Mouse (Mus musculus) heart, adult 2 months (tissue): Measurements from ENCODE around the gene Glra4. TPM values are rescaled to one million over a fixed set of nuclear protein-coding genes. Genes with fewer than 3 reads are reported as not detected.

Experiments used
- DNase-seq, 2 experiments: peaks; one replicate each; pipeline ENCODE4 v3.0.0; 2021
- H3K27ac ChIP-seq: fragments of 200-600 bp; 2 replicates; pipeline ENCODE4 v1.8.1; 2022
- H3K27me3 ChIP-seq: fragments of 200-500 bp; 2 replicates; pipeline ENCODE4 v1.6.1; 2012; ENCODE audit warnings: mild to moderate bottlenecking, low read length, inconsistent platforms, mixed read lengths; ENCODE audit not compliant: control insufficient read depth, insufficient read depth
- H3K36me3 ChIP-seq: fragments of 200-500 bp; 2 replicates; pipeline ENCODE4 v1.6.1; 2012; ENCODE audit warnings: low read length, inconsistent platforms; ENCODE audit not compliant: control insufficient read depth, insufficient read depth
- H3K4me1 ChIP-seq: fragments of 200-500 bp; 2 replicates; pipeline ENCODE4 v1.6.1; 2011; ENCODE audit warnings: low read length; ENCODE audit not compliant: control insufficient read depth, insufficient read depth
- H3K4me3 ChIP-seq: fragments of 200-600 bp; 2 replicates; pipeline ENCODE4 v1.8.1; 2022
- H3K79me2 ChIP-seq: fragments of 200-500 bp; replicated peaks from 2 replicates; pipeline ENCODE4 v1.6.1; 2012; ENCODE audit warnings: mild to moderate bottlenecking, inconsistent platforms, low read length, moderate library complexity, mixed read lengths; ENCODE audit not compliant: control insufficient read depth, insufficient read depth
- H3K9ac ChIP-seq: fragments of 200-500 bp; 2 replicates; pipeline ENCODE4 v1.6.1; 2012; ENCODE audit warnings: low read depth, mild to moderate bottlenecking, control low read depth, inconsistent platforms, low read length, mixed read lengths
- CTCF ChIP-seq: fragments of 200-600 bp; IDR thresholded peaks from 2 replicates; pipeline ENCODE4 v1.8.1; 2022; ENCODE audit warnings: antibody characterized with exemption, mild to moderate bottlenecking, moderate library complexity
- EP300 ChIP-seq: fragments of 200-500 bp; IDR thresholded peaks from 2 replicates; pipeline ENCODE4 v1.6.1; 2011; ENCODE audit warnings: low read depth, low read length, control low read depth; ENCODE audit not compliant: insufficient read depth
- POLR2A ChIP-seq: fragments of 200-500 bp; IDR thresholded peaks from 2 replicates; pipeline ENCODE4 v1.6.1; 2011; ENCODE audit warnings: mild to moderate bottlenecking, low read depth, low read length, control low read depth; ENCODE audit not compliant: insufficient read depth
- WGBS: fragments of 180-500 bp; shearing (Covaris S2); methylation state at CpG from one replicate; pipeline ENCODE4 v1.1.7; 2018; 5-methylcytosine and 5-hydroxymethylcytosine counted together
- intact Hi-C: fragments of 180-260 bp; cut with DNase I; formaldehyde crosslinking; loops from one replicate; pipeline ENCODE4 v1.15.1; 2025
- long read RNA-seq: library from polyadenylated mRNA; stranded (forward); transcript quantifications from one replicate; pipeline ENCODE4 v2.0.0, GENCODE M21; 2021
- polyA plus RNA-seq: library from polyadenylated mRNA; depleted of rRNA; stranded (reverse); fragments of >200 nt; gene quantifications from 2 replicates; pipeline ENCODE4 v1.2.3, GENCODE M21; 2012; rRNA removed
- total RNA-seq, 2 experiments: library from RNA; stranded (reverse); gene quantifications; 2 replicates each; pipeline ENCODE4 v1.2.3; 2021

Glra4 gene
- total RNA-seq (not detected), polyA plus RNA-seq (not detected in 2 replicates)
- long read RNA-seq = 0 reads

DNA sequence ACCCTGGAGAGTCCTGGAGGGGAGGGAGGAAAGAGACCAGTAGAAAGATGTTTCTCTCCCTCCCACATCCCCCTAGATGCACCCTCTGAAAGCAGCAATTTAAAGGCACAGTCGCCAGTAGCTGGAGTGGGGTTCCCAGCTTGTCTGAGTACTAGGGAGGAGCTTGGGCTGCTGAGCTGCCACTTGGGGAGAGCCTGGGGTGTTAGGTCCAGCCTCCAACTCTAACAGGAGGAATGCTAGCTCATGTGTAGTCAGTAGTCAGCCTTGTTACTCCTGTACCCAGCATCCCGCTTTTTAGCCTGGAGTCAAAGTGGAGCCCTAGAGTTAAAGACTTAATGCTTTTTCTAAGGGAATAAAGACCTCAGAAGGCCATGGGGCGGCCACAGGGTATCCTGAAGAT is at the start of gene Glra4:
TSS of gene Glra4 (minus strand) at position 101 of the 400 bp plus-strand sequence.
- H3K9ac ChIP-seq = no peak within 1 kb of the TSS

DNA sequence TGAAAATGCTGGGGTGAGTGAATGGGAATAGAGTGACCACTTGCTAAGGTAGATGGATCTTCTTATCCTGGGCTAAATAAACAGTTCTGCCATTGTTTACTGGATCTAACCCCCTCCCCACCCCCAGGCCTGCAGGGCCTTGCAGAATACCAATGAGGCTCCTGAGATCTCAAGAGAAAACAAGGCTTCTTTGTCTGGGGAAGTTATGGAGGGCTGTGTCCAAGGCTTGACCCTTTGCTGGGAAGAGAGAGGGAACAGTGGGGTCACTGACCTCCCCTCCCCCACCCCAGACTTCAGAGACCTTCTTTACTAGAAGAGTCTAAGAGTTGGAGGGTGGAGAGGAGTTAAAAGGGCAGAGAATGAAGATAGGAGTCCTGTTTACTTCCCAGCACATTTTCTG is 48.7 kb upstream of the Glra4 start:
- intact Hi-C loops = no loop called here
- no peak overlapping the region for H3K4me3 ChIP-seq
- TF ChIP-seq EP300 (no peak), CTCF (no peak), POLR2A (no peak)

More for the DNA sequence above, at the start of gene Glra4:
- no peaks in the 10 kb centered on the region for H3K36me3 ChIP-seq
- no peak for TF ChIP-seq EP300
- no peak for DNase-seq
- intact Hi-C loops = no loop called here
- 65% methylated on average over 3 of the region's 3 CpGs for WGBS
- no peak within 1 kb of the TSS for H3K27ac ChIP-seq
- H3K27me3 ChIP-seq = no peaks in the 10 kb centered on the region
- H3K4me3 ChIP-seq = no peak within 1 kb of the TSS
- no peaks in the 10 kb centered on the region for H3K4me1 ChIP-seq
- H3K79me2 ChIP-seq = no peaks in the 10 kb centered on the region

DNA sequence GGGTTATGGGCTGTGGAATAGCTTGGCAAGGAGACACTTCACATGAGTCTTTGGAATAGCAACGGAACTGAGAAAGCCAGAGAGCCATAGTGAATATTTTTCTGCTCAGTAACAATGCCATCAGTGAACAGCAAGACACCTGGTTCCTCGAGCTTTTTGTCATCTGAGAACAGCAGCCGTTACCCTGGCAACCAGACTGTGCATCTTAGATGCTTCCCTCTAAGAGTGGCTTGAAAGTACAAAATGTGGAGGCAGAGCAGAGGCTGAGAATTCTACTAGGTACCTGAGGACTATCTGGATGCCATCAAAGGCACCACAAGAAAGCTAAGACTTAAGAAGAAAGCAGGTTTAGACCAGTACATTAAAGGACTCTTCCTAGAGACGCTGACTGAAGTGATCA is 45.1 kb upstream of the Glra4 start:
- WGBS = 76% methylated on average over 4 of the region's 4 CpGs
- no peak overlapping the region for H3K27ac ChIP-seq
- no peak overlapping the region for H3K4me3 ChIP-seq
- no peaks in the 10 kb centered on the region for H3K4me1 ChIP-seq
- no peak for DNase-seq
- no peaks in the 10 kb centered on the region for H3K79me2 ChIP-seq
- no peaks in the 10 kb centered on the region for H3K27me3 ChIP-seq
- no peak for TF ChIP-seq POLR2A
- TF ChIP-seq CTCF = no peak
- no peak for TF ChIP-seq EP300
- intact Hi-C loops = no loop called here
- H3K36me3 ChIP-seq = no peaks in the 10 kb centered on the region
- H3K9ac ChIP-seq = no peak overlapping the region

More for the DNA sequence above, 48.7 kb upstream of the Glra4 start:
- DNase-seq = no peak
- no peaks in the 10 kb centered on the region for H3K27me3 ChIP-seq
- no peaks in the 10 kb centered on the region for H3K36me3 ChIP-seq
- no peak overlapping the region for H3K9ac ChIP-seq
- H3K79me2 ChIP-seq = no peaks in the 10 kb centered on the region
- H3K27ac ChIP-seq = no peak overlapping the region
- no peaks in the 10 kb centered on the region for H3K4me1 ChIP-seq

DNA sequence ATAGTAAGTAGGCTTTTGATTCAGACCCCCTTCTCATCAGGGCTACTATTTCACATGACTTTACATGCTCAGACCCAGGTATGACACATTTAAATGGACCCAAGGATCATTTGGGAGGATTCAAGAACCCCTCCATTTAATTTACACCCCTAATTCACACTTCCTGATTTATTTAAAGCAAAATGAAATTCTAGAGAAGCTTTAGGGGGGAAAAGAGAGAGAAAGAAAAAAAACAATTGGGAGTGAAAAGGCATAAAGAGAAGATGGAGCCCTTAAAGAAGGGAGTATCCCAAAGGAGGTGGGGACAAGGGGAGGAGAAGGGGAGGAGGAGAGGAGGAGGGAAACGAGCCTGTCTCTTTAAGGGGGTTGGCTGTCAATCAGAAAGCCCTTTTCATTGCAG is 42.4 kb upstream of the Glra4 start, which contains the start of gene Plp1:
TSS of gene Plp1 (plus strand) at position 301 of the 400 bp plus-strand sequence.
- Histone ChIP-seq H3K79me2 (no peaks in the 10 kb centered on the region), H3K9ac (no peak within 1 kb of the TSS), H3K27ac (no peak within 1 kb of the TSS), H3K27me3 (no peaks in the 10 kb centered on the region), H3K4me3 (no peak within 1 kb of the TSS), H3K36me3 (no peaks in the 10 kb centered on the region), H3K4me1 (no peaks in the 10 kb centered on the region; the same call in 1 of the 2 replicates)
- 37% methylated on average over 1 of the region's 1 CpGs for WGBS
- TF ChIP-seq POLR2A = no peak
- no peak for TF ChIP-seq CTCF
- no peak for TF ChIP-seq EP300
- DNase-seq = no peak
- intact Hi-C loops = loop anchor here (5.0 kb wide), 1 partner anchor 195 kb away; no protein-coding TSS in a partner anchor

DNA sequence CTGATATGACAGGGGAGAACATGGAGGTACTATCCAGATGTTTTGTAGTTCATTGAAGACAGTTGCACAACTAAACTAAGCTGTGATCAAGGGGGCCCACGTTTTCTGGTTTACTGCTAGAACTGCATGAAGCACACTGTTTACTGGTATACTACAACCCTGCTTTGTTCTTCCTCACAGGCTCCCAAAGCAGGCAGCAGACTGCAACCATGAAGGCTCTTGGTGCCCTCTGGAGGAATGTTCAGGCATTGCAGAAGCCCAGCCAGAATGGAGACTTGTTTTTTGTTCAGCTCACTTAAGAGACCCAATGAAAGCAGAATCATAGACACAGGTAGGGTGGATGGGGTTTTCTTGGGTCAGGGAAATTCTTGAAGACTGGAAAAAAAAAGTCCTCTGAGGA is 40.3 kb upstream of the Glra4 start:
- peak; percentile 49 to 63 for DNase-seq
- Histone ChIP-seq H3K36me3 (no peaks in the 10 kb centered on the region), H3K79me2 (no peaks in the 10 kb centered on the region), H3K27me3 (no peaks in the 10 kb centered on the region), H3K4me3 (no peak overlapping the region), H3K4me1 (no peaks in the 10 kb centered on the region; the same call in 1 of the 2 replicates), H3K27ac (no peak overlapping the region), H3K9ac (no peak overlapping the region)
- no peak for TF ChIP-seq EP300
- no peak for TF ChIP-seq POLR2A
- peak; percentile 83 for TF ChIP-seq CTCF
- 14% methylated on average over 1 of the region's 1 CpGs for WGBS
- intact Hi-C loops = loop anchor here (1.0 to 5.0 kb wide), 2 partner anchors 77 to 193 kb away; partner anchors contain the start of gene Morf4l2

DNA sequence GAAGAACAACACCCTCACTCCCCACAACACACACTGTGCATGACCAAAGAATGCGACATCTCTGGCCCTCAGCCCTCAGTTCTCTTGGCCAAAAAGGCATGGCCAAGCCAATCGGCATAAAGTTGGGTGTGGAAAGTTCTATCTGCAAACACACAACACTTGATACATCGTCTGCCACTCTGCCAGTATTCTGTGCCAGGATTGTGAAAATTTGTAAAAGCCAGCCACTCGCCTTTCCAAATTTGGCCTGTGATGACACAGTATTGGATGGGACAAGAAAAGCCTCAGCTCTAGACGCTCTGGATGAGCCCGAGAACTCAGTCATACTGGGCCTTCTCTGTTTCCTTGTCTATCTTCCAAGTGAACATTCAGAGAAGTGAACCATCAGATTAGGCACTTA is 39.8 kb upstream of the Glra4 start:
- peak; percentile 17 to 28 for DNase-seq
- Histone ChIP-seq H3K79me2 (no peaks in the 10 kb centered on the region), H3K4me3 (no peak overlapping the region), H3K36me3 (no peaks in the 10 kb centered on the region), H3K4me1 (no peaks in the 10 kb centered on the region; the same call in 1 of the 2 replicates), H3K27ac (no peak overlapping the region), H3K27me3 (no peaks in the 10 kb centered on the region), H3K9ac (no peak overlapping the region)
- intact Hi-C loops = loop anchor here (1.0 to 5.0 kb wide), 3 partner anchors 57 to 192 kb away; partner anchors contain the start of gene Morf4l2
- WGBS = 60% methylated on average over 6 of the region's 6 CpGs
- TF ChIP-seq POLR2A (no peak), EP300 (no peak), CTCF (no peak)
